Comparison of ENCODE assay signal across 8 mouse cellular contexts in genomic region chr2:73592231-73593100, GRCm38 (mm10). TPM values are rescaled to one million over a fixed set of nuclear protein-coding genes. Genes with fewer than 3 reads are reported as not detected.
A peak's percentile ranks its signal among the peaks of the same experiment; 100 is the strongest.
DNase-seq lines count a peak whose midpoint lies in the region; ATAC-seq and TF ChIP-seq lines count a peak whose summit lies in the region.

No protein-coding gene starts in this region.

- H3K9ac ChIP-seq in intestine, embryonic 15.5 days, result no peak overlapping the region
- H3K9ac ChIP-seq in midbrain, embryonic 13.5 days (replicated peaks), result no peak overlapping the region

- intact Hi-C loops in gastrocnemius, adult 2 months (cut with DNase I), result no loop called here

- H3K27ac ChIP-seq in gastrocnemius, adult 2 months, result peak overlapping the region; percentile 81
- H3K27ac ChIP-seq in intestine, embryonic 15.5 days, result peak overlapping the region; percentile 80
- H3K27ac ChIP-seq in limb, embryonic 10.5 days, result peak overlapping the region; percentile 68
- H3K27ac ChIP-seq in midbrain, embryonic 13.5 days, result no peak overlapping the region

- 54% methylated on average over 14 of the region's 14 CpGs for WGBS in intestine, embryonic 15.5 days
- 73% methylated on average over 14 of the region's 14 CpGs for WGBS in limb, embryonic 10.5 days
- 84% methylated on average over 14 of the region's 14 CpGs for WGBS in midbrain, embryonic 13.5 days

- H3K27me3 ChIP-seq in intestine, embryonic 15.5 days (replicated peaks), result no peaks in the 10 kb centered on the region
- peaks cover 10% of the 10 kb centered on the region; the same call in 1 of the 2 replicates for H3K27me3 ChIP-seq in limb, embryonic 10.5 days (ENCODE audit: low read depth, poor library complexity, severe bottlenecking)
- peaks cover 18% of the 10 kb centered on the region; the same call in 1 of the 2 replicates for H3K27me3 ChIP-seq in midbrain, embryonic 13.5 days

- H3K9me3 ChIP-seq in intestine, embryonic 15.5 days, result no peaks in the 10 kb centered on the region
- H3K9me3 ChIP-seq in limb, embryonic 10.5 days (replicated peaks), result no peaks in the 10 kb centered on the region
- no peaks in the 10 kb centered on the region for H3K9me3 ChIP-seq in midbrain, embryonic 13.5 days

- H3K4me3 ChIP-seq in gastrocnemius, adult 2 months, result peak overlapping the region; percentile 53
- no peak overlapping the region for H3K4me3 ChIP-seq in intestine, embryonic 15.5 days (replicated peaks)
- no peak overlapping the region for H3K4me3 ChIP-seq in limb, embryonic 10.5 days
- no peak overlapping the region for H3K4me3 ChIP-seq in midbrain, embryonic 13.5 days (replicated peaks)

- peaks cover 28% of the 10 kb centered on the region for H3K4me1 ChIP-seq in intestine, embryonic 15.5 days (replicated peaks)
- H3K4me1 ChIP-seq in limb, embryonic 10.5 days, result peaks cover 67% of the 10 kb centered on the region
- peaks cover 9% of the 10 kb centered on the region for H3K4me1 ChIP-seq in midbrain, embryonic 13.5 days (replicated peaks)

- peak overlapping the region; percentile 19 for H3K4me2 ChIP-seq in intestine, embryonic 15.5 days (replicated peaks)
- no peak overlapping the region for H3K4me2 ChIP-seq in midbrain, embryonic 13.5 days (replicated peaks)

- peak; percentile 23 for DNase-seq in embryo, embryonic 11 days
- no peak for DNase-seq in embryo, embryonic 10.5 days (ENCODE audit: low spot score)
- peak; percentile 66 for DNase-seq in gastrocnemius, adult 2 months
- no peak for DNase-seq in limb, embryonic 10.5 days (ENCODE audit: low spot score)
- DNase-seq in telencephalon, adult 2 months (ENCODE audit: low read depth, low spot score), result peak; percentile 90
- no peak for DNase-seq in ovary, postnatal 36 days (ENCODE audit: low spot score)

- no peaks in the 10 kb centered on the region for H3K36me3 ChIP-seq in intestine, embryonic 15.5 days
- H3K36me3 ChIP-seq in limb, embryonic 10.5 days, result 0 out of 2 replicates have a peak, but pooled peaks cover 3% of the 10 kb centered on the region
- no peaks in the 10 kb centered on the region for H3K36me3 ChIP-seq in midbrain, embryonic 13.5 days

- TF ChIP-seq CTCF in gastrocnemius, adult 2 months (IDR thresholded peaks at IDR 0.05), result no peak

- peak; percentile 17; the same call in 1 of the 2 replicates for ATAC-seq in intestine, embryonic 15.5 days
- ATAC-seq in midbrain, embryonic 13.5 days, result no peak

RNA-seq across cellular contexts. Expression of gene Chrna1, which starts 12.3 kb away (rescaled TPM):
- total RNA-seq in gastrocnemius, adult 2 months (2021), result 1 to 10 TPM; 4.5 to 6.2 TPM
- polyA plus RNA-seq in intestine, embryonic 15.5 days (2015; fragmentation: Nextera tagmentation; extraction: Ambion mirVana), result 0.18 and 0.25 TPM in 2 replicates
- 2.3 and 3.9 TPM in 2 replicates for polyA plus RNA-seq in limb, embryonic 10.5 days (2016; fragmentation: Nextera tagmentation; extraction: Ambion mirVana)
- 0.12 TPM in 2 replicates for polyA plus RNA-seq in midbrain, embryonic 13.5 days (2015; fragmentation: Nextera tagmentation; extraction: Ambion mirVana)

Comparison
In these comparisons a context has a peak if more than half of its experiments do, and no peak if none do; other contexts are left out.
1. DNase-seq: peak in embryo, embryonic 11 days (single experiment), gastrocnemius, adult 2 months (single experiment) and telencephalon, adult 2 months (single experiment); none in embryo, embryonic 10.5 days (single experiment), limb, embryonic 10.5 days (single experiment) and ovary, postnatal 36 days (single experiment).